In genomic region chr7:88277858-88278627, GRCm38 (mm10) we compare ENCODE assay signal across 7 mouse cellular contexts. TPM values are rescaled to one million over a fixed set of nuclear protein-coding genes. Genes with fewer than 3 reads are reported as not detected.
DNase-seq lines count a peak whose midpoint lies in the region; ATAC-seq and TF ChIP-seq lines count a peak whose summit lies in the region.

Ctsc (plus strand) TSS chr7:88278085.

- ATAC-seq in embryonic facial prominence, embryonic 13.5 days (ENCODE audit: insufficient number of reproducible peaks, insufficient read depth, low FRiP score, low TSS enrichment, low read depth): peak; percentile 74
- ATAC-seq in limb, embryonic 11.5 days (ENCODE audit: insufficient number of reproducible peaks, low FRiP score, low TSS enrichment, low read depth): peak; percentile 88
- peak; percentile 90 for ATAC-seq in midbrain, embryonic 13.5 days

- WGBS in embryonic facial prominence, embryonic 13.5 days: 2% methylated on average over 34 of the region's 34 CpGs
- 3% methylated on average over 34 of the region's 34 CpGs for WGBS in kidney, adult 2 months
- 1% methylated on average over 34 of the region's 34 CpGs for WGBS in limb, embryonic 11.5 days
- WGBS in midbrain, embryonic 13.5 days: 3% methylated on average over 34 of the region's 34 CpGs

- no peaks in the 10 kb centered on the region for H3K9me3 ChIP-seq in embryonic facial prominence, embryonic 13.5 days
- H3K9me3 ChIP-seq in limb, embryonic 11.5 days (ENCODE audit: control insufficient read depth, low read length): no peaks in the 10 kb centered on the region
- H3K9me3 ChIP-seq in midbrain, embryonic 13.5 days: no peaks in the 10 kb centered on the region

- no peak within 1 kb of the TSS; the same call in 1 of the 2 replicates for H3K27ac ChIP-seq in embryonic facial prominence, embryonic 13.5 days
- H3K27ac ChIP-seq in kidney, adult 2 months (ENCODE audit: insufficient read depth, low read depth, low read length): peak within 1 kb of the TSS; percentile 43
- no peak within 1 kb of the TSS for H3K27ac ChIP-seq in limb, embryonic 11.5 days (replicated peaks; ENCODE audit: low read depth, low read length)
- H3K27ac ChIP-seq in midbrain, embryonic 13.5 days: no peak within 1 kb of the TSS

- H3K27me3 ChIP-seq in embryonic facial prominence, embryonic 13.5 days: no peaks in the 10 kb centered on the region
- no peaks in the 10 kb centered on the region for H3K27me3 ChIP-seq in kidney, adult 2 months (replicated peaks; ENCODE audit: control insufficient read depth, insufficient read depth, low read length)
- H3K27me3 ChIP-seq in limb, embryonic 11.5 days (ENCODE audit: control insufficient read depth, insufficient read depth, low read length): no peaks in the 10 kb centered on the region
- no peaks in the 10 kb centered on the region for H3K27me3 ChIP-seq in midbrain, embryonic 13.5 days

- H3K36me3 ChIP-seq in embryonic facial prominence, embryonic 13.5 days: no peaks in the 10 kb centered on the region
- no peaks in the 10 kb centered on the region for H3K36me3 ChIP-seq in kidney, adult 2 months (ENCODE audit: control insufficient read depth, insufficient read depth, low read length)
- H3K36me3 ChIP-seq in limb, embryonic 11.5 days (ENCODE audit: control insufficient read depth, insufficient read depth, low read length): no peaks in the 10 kb centered on the region
- H3K36me3 ChIP-seq in midbrain, embryonic 13.5 days: no peaks in the 10 kb centered on the region

- H3K4me2 ChIP-seq in embryonic facial prominence, embryonic 13.5 days: peak within 1 kb of the TSS; percentile 91
- H3K4me2 ChIP-seq in limb, embryonic 11.5 days (ENCODE audit: low read depth, severe bottlenecking): peak within 1 kb of the TSS; percentile 88
- H3K4me2 ChIP-seq in midbrain, embryonic 13.5 days (replicated peaks): peak within 1 kb of the TSS; percentile 86

- H3K9ac ChIP-seq in embryonic facial prominence, embryonic 13.5 days: peak within 1 kb of the TSS; percentile 75
- peak within 1 kb of the TSS; percentile 65 for H3K9ac ChIP-seq in limb, embryonic 11.5 days (ENCODE audit: low read length)
- peak within 1 kb of the TSS; percentile 53 for H3K9ac ChIP-seq in midbrain, embryonic 13.5 days (replicated peaks)

- DNase-seq in adrenal gland, postnatal 25 days: peak; percentile 33
- peak; percentile 83 to 90 for DNase-seq in heart, adult 18-20 months
- DNase-seq in kidney, adult 2 months: peak; percentile 83
- peak; percentile 85 for DNase-seq in limb, embryonic 11.5 days (ENCODE audit: low spot score)
- peak; percentile 79 for DNase-seq in spleen, adult 12 weeks (ENCODE audit: low spot score)

- TF ChIP-seq POLR2A in kidney, adult 2 months (IDR thresholded peaks at IDR 0.05; ENCODE audit: low read depth, low read length): no peak

- 0 out of 2 replicates have a peak, but pooled peaks cover 9% of the 10 kb centered on the region for H3K4me1 ChIP-seq in embryonic facial prominence, embryonic 13.5 days
- no peaks in the 10 kb centered on the region; the same call in 1 of the 2 replicates for H3K4me1 ChIP-seq in kidney, adult 2 months (ENCODE audit: control insufficient read depth, insufficient read depth, low read length)
- H3K4me1 ChIP-seq in limb, embryonic 11.5 days (ENCODE audit: control insufficient read depth, insufficient read depth, low read length): no peaks in the 10 kb centered on the region
- peaks cover 13% of the 10 kb centered on the region for H3K4me1 ChIP-seq in midbrain, embryonic 13.5 days (replicated peaks)

- peak within 1 kb of the TSS; percentile 59 for H3K4me3 ChIP-seq in embryonic facial prominence, embryonic 13.5 days
- H3K4me3 ChIP-seq in kidney, adult 2 months (ENCODE audit: insufficient read depth, low read depth, low read length): peak within 1 kb of the TSS; percentile 50
- H3K4me3 ChIP-seq in limb, embryonic 11.5 days (ENCODE audit: low read depth, low read length): peak within 1 kb of the TSS; percentile 55
- peak within 1 kb of the TSS; percentile 46 for H3K4me3 ChIP-seq in midbrain, embryonic 13.5 days (replicated peaks)

- no peak for TF ChIP-seq CTCF in kidney, adult 2 months (conservative IDR thresholded peaks at IDR 0.05; ENCODE audit: insufficient read depth, insufficient read length, low read depth, low read length)

RNA-seq across cellular contexts. Expression of gene Ctsc, which starts in this region (rescaled TPM):
- 9.6 and 12.3 TPM in 2 replicates for total RNA-seq in adrenal gland, postnatal 25 days (2021)
- 41.1 and 45.4 TPM in 2 replicates for polyA plus RNA-seq in embryonic facial prominence, embryonic 13.5 days (2015; fragmentation: Nextera tagmentation; extraction: Ambion mirVana)
- total RNA-seq in heart, adult 18-20 months (2021): 10 to 100 TPM; 28.6 to 33.8 TPM
- polyA plus RNA-seq in kidney, adult 2 months (2012; rRNA removed): 13.9 and 15.3 TPM in 2 replicates
- 31.5 and 32.3 TPM in 2 replicates for polyA plus RNA-seq in limb, embryonic 11.5 days (2014; fragmentation: Nextera tagmentation; extraction: Ambion mirVana)
- polyA plus RNA-seq in midbrain, embryonic 13.5 days (2015; fragmentation: Nextera tagmentation; extraction: Ambion mirVana): 10.9 and 12.0 TPM in 2 replicates

Comparison
In these comparisons a context has a peak if more than half of its experiments do, and no peak if none do; other contexts are left out.
1. DNase-seq: peak in every context shown above with its lines; median percentile 86 in heart, adult 18-20 months; 85 in limb, embryonic 11.5 days; 83 in kidney, adult 2 months; 79 in spleen, adult 12 weeks; 33 in adrenal gland, postnatal 25 days.